Mouse (Mus musculus) liver, embryonic 12.5 days (tissue): ENCODE measurements around the gene Scn4a. TPM values are rescaled to one million over a fixed set of nuclear protein-coding genes. Genes with fewer than 3 reads are reported as not detected.

Experiments
- ATAC-seq: fragments of 200-750 bp; cut with Nextera tagmentation; 2 replicates; pipeline ENCODE4 v1.8.0; 2017; ENCODE audit warnings: moderate number of reproducible peaks, mild to moderate bottlenecking, moderate library complexity
- H3K27ac ChIP-seq: fragments of 300-500 bp; sonication (generic); 2 replicates; pipeline ENCODE4 v1.5.1; 2016; ENCODE audit warnings: mild to moderate bottlenecking
- H3K27me3 ChIP-seq: fragments of 300-500 bp; sonication (generic); replicated peaks from 2 replicates; pipeline ENCODE4 v1.6.1; 2016; ENCODE audit warnings: mild to moderate bottlenecking, moderate library complexity
- H3K36me3 ChIP-seq: fragments of 300-500 bp; sonication (generic); 2 replicates; pipeline ENCODE4 v1.6.1; 2016; ENCODE audit warnings: mild to moderate bottlenecking, moderate library complexity
- H3K4me1 ChIP-seq: fragments of 300-500 bp; sonication (generic); 2 replicates; pipeline ENCODE4 v1.6.1; 2016
- H3K4me2 ChIP-seq: fragments of 300-500 bp; sonication (generic); 2 replicates; pipeline ENCODE4 v1.6.1; 2016; ENCODE audit warnings: mild to moderate bottlenecking, moderate library complexity
- H3K4me3 ChIP-seq: fragments of 300-500 bp; sonication (generic); 2 replicates; pipeline ENCODE4 v1.5.1; 2016; ENCODE audit warnings: mild to moderate bottlenecking, moderate library complexity
- H3K9ac ChIP-seq: fragments of 300-500 bp; sonication (generic); 2 replicates; pipeline ENCODE4 v1.6.1; 2016; ENCODE audit warnings: mild to moderate bottlenecking, moderate library complexity
- H3K9me3 ChIP-seq: fragments of 300-500 bp; sonication (generic); replicated peaks from 2 replicates; pipeline ENCODE4 v1.6.1; 2016; ENCODE audit warnings: mild to moderate bottlenecking, moderate library complexity
- WGBS: fragments of 180-500 bp; shearing (Covaris S2); methylation state at CpG from one replicate; pipeline ENCODE4 v1.1.7; 2016; ENCODE audit not compliant: insufficient replicate concordance; 5-methylcytosine and 5-hydroxymethylcytosine counted together
- polyA plus RNA-seq: library from polyadenylated mRNA; unstranded; fragments of >200 nt; fragmentation: Nextera tagmentation; extraction: Ambion mirVana; gene quantifications from 2 replicates; pipeline ENCODE4 v1.2.1, GENCODE M21; 2016

Gene Scn4a
- polyA plus RNA-seq, 1 experiment from 2014 or later = not detected

GRCm38 (mm10) chr11:106269060-106269431 lies 84.0 kb downstream of the Scn4a start:
- Histone ChIP-seq H3K4me1 (peaks cover 53% of the 10 kb centered on the region), H3K27ac (peak overlapping the region; percentile 42; the same call in 1 of the 2 replicates), H3K4me2 (peak overlapping the region; percentile 14; the same call in 1 of the 2 replicates), H3K9ac (peak overlapping the region; percentile 20; the same call in 1 of the 2 replicates), H3K9me3 (no peaks in the 10 kb centered on the region), H3K27me3 (no peaks in the 10 kb centered on the region), H3K36me3 (peaks cover 51% of the 10 kb centered on the region), H3K4me3 (no peak overlapping the region)
- WGBS = 42% methylated on average over 3 of the region's 3 CpGs
- ATAC-seq = no peak

Other genes with a start within 250 kb of the Scn4a start
- not detected in 2 replicates for gene Gm10840, start 192.4 kb downstream of the Scn4a start, polyA plus RNA-seq
- 109 and 112 TPM in 2 replicates for gene Limd2, start 192.4 kb downstream of the Scn4a start, polyA plus RNA-seq
- gene Strada, start 151.1 kb downstream of the Scn4a start, polyA plus RNA-seq = 12.2 and 12.6 TPM in 2 replicates
- gene Ccdc47, start 136.9 kb downstream of the Scn4a start, polyA plus RNA-seq = 53.9 and 56.6 TPM in 2 replicates
- 42.3 and 42.6 TPM in 2 replicates for gene Ddx42, start 136.4 kb downstream of the Scn4a start, polyA plus RNA-seq
- gene Ftsj3, start 97.2 kb downstream of the Scn4a start, polyA plus RNA-seq = 80.9 and 83.5 TPM in 2 replicates
- 219 and 221 TPM in 2 replicates for gene Psmc5, start 97.1 kb downstream of the Scn4a start, polyA plus RNA-seq
- 52.4 and 55.2 TPM in 2 replicates for gene Smarcd2, start 80.3 kb downstream of the Scn4a start, polyA plus RNA-seq
- gene Tcam1, start 76.6 kb downstream of the Scn4a start, polyA plus RNA-seq = 0.57 and 0.83 TPM in 2 replicates
- gene Gh, start 51.4 kb downstream of the Scn4a start, polyA plus RNA-seq = not detected in 2 replicates
- 4.2 and 5.3 TPM in 2 replicates for gene Cd79b, start 38.5 kb downstream of the Scn4a start, polyA plus RNA-seq
- gene Prr29, start 12.2 kb upstream of the Scn4a start, polyA plus RNA-seq = not detected in 2 replicates
- 22.8 and 23.1 TPM in 2 replicates for gene Icam2, start 34.8 kb upstream of the Scn4a start, polyA plus RNA-seq
- 6.7 and 6.8 TPM in 2 replicates for gene Ern1, start 134.6 kb upstream of the Scn4a start, polyA plus RNA-seq